Mouse (Mus musculus) liver (tissue): ENCODE results near the gene Foxa1.
A peak's percentile ranks its signal among the peaks of the same experiment; 100 is the strongest.

ENCODE experiments used
- DNase-seq: peaks from one replicate; pipeline ENCODE4 v3.0.0-alpha.2; 2020; ENCODE audit warnings: mixed read lengths

Foxa1 gene

GRCm38 (mm10) chr12:57546415-57547201, at the start of gene Foxa1:
Gene Foxa1 (minus strand): TSS chr12:57546916.
- peak; percentile 29 for DNase-seq

GRCm38 (mm10) chr12:57575931-57576628, 29.4 kb upstream of the Foxa1 start:
- DNase-seq, result peak; percentile 36

- no peak for DNase-seq
These were observed 25.7 kb upstream of the Foxa1 start for GRCm38 (mm10) chr12:57572415-57572814.

GRCm38 (mm10) chr12:57571773-57572172, 25.1 kb upstream of the Foxa1 start:
- DNase-seq, result no peak

- DNase-seq, result no peak
These were observed 17.2 kb upstream of the Foxa1 start, which contains the start of gene Ttc6 for GRCm38 (mm10) chr12:57563909-57564308. Gene Ttc6 (plus strand): TSS chr12:57564113.

- DNase-seq, result no peak
These were observed 7.4 kb upstream of the Foxa1 start for GRCm38 (mm10) chr12:57554091-57554490.

GRCm38 (mm10) chr12:57552286-57552685, 5.6 kb upstream of the Foxa1 start:
- DNase-seq, result no peak

- no peak for DNase-seq
These were observed 4.2 kb upstream of the Foxa1 start for GRCm38 (mm10) chr12:57550881-57551280.

GRCm38 (mm10) chr12:57550181-57550808, 3.6 kb upstream of the Foxa1 start:
- DNase-seq, result no peak

GRCm38 (mm10) chr12:57549667-57550160, 3.0 kb upstream of the Foxa1 start:
- DNase-seq, result no peak

- DNase-seq, result no peak
These were observed 2.4 kb upstream of the Foxa1 start for GRCm38 (mm10) chr12:57548981-57549666.

GRCm38 (mm10) chr12:57548352-57548980, 1.8 kb upstream of the Foxa1 start:
- peak; percentile 29 for DNase-seq

GRCm38 (mm10) chr12:57547890-57548289, 1.2 kb upstream of the Foxa1 start:
- no peak for DNase-seq

GRCm38 (mm10) chr12:57545371-57546241, 1.1 kb downstream of the Foxa1 start:
- DNase-seq, result peak; percentile 46

GRCm38 (mm10) chr12:57544641-57545370, 1.9 kb downstream of the Foxa1 start:
- DNase-seq, result peak; percentile 70

- DNase-seq, result no peak
These were observed 3.1 kb downstream of the Foxa1 start for GRCm38 (mm10) chr12:57543627-57543991.

GRCm38 (mm10) chr12:57542746-57543626, 3.7 kb downstream of the Foxa1 start:
- peak; percentile 18 for DNase-seq

GRCm38 (mm10) chr12:57541931-57542745, 4.6 kb downstream of the Foxa1 start:
- DNase-seq, result peak; percentile 44

GRCm38 (mm10) chr12:57541118-57541517, 5.6 kb downstream of the Foxa1 start:
- DNase-seq, result no peak
